Comparison of ENCODE assay signal across 8 mouse cellular contexts in genomic region chr8:45021911-45022665, GRCm38 (mm10). TPM values are rescaled to one million over a fixed set of nuclear protein-coding genes. Genes with fewer than 3 reads are reported as not detected.
A peak's percentile ranks its signal among the peaks of the same experiment; 100 is the strongest.
DNase-seq lines count a peak whose midpoint lies in the region; ATAC-seq and TF ChIP-seq lines count a peak whose summit lies in the region.

No protein-coding gene starts in this region.

- no peak overlapping the region for H3K27ac ChIP-seq in forebrain, embryonic 14.5 days (ENCODE audit: low read depth, low read length)
- H3K27ac ChIP-seq in forebrain, embryonic 10.5 days, result no peak overlapping the region
- peak overlapping the region; percentile 16; the same call in 1 of the 2 replicates for H3K27ac ChIP-seq in heart, postnatal 0 days (ENCODE audit: low read depth)
- no peak overlapping the region for H3K27ac ChIP-seq in hindbrain, embryonic 16.5 days (ENCODE audit: low read depth, low read length)

- no peaks in the 10 kb centered on the region for H3K27me3 ChIP-seq in forebrain, embryonic 14.5 days (replicated peaks; ENCODE audit: control insufficient read depth, insufficient read depth, low read length)
- H3K27me3 ChIP-seq in forebrain, embryonic 10.5 days (ENCODE audit: poor library complexity, severe bottlenecking), result no peaks in the 10 kb centered on the region
- no peaks in the 10 kb centered on the region for H3K27me3 ChIP-seq in heart, postnatal 0 days (ENCODE audit: control insufficient read depth, insufficient read depth, low read length)
- H3K27me3 ChIP-seq in hindbrain, embryonic 16.5 days (replicated peaks; ENCODE audit: control insufficient read depth, insufficient read depth, low read length), result no peaks in the 10 kb centered on the region

- no peak for TF ChIP-seq CTCF in heart, postnatal 0 days (IDR thresholded peaks at IDR 0.05; ENCODE audit: low read depth)

- ATAC-seq in forebrain, embryonic 14.5 days, result peak; percentile 34; the same call in 1 of the 2 replicates
- ATAC-seq in heart, postnatal 0 days (ENCODE audit: insufficient read depth, low read depth), result no peak
- no peak for ATAC-seq in hindbrain, embryonic 16.5 days

- intact Hi-C loops in left cerebral cortex, postnatal 14 days (cut with DNase I), result no loop called here

- WGBS in forebrain, embryonic 14.5 days, result 76% methylated on average over 21 of the region's 21 CpGs
- 96% methylated on average over 21 of the region's 21 CpGs for WGBS in forebrain, embryonic 10.5 days
- 55% methylated on average over 21 of the region's 21 CpGs for WGBS in heart, postnatal 0 days
- 92% methylated on average over 21 of the region's 21 CpGs for WGBS in hindbrain, embryonic 16.5 days

- DNase-seq in forebrain, embryonic 14.5 days (ENCODE audit: low spot score), result peak; percentile 45
- no peak for DNase-seq in forebrain, embryonic 10.5 days (ENCODE audit: extremely low spot score, low spot score)
- peak; percentile 84 for DNase-seq in cerebellum, adult 11-12 months
- DNase-seq in heart, postnatal 0 days (ENCODE audit: low spot score), result no peak
- peak; percentile 69 to 76 for DNase-seq in left cerebral cortex, postnatal 14 days (ENCODE audit: low spot score in 2 of 2)
- DNase-seq in urinary bladder, postnatal 4 days (ENCODE audit: low spot score in 2 of 2), result no peak
- no peak for DNase-seq in natural killer cell, adult 2 months (ENCODE audit: low spot score in 2 of 2)

- H3K36me3 ChIP-seq in forebrain, embryonic 14.5 days (ENCODE audit: control insufficient read depth, insufficient read depth, low read length), result peaks cover 58% of the 10 kb centered on the region
- H3K36me3 ChIP-seq in forebrain, embryonic 10.5 days (replicated peaks), result peaks cover 99% of the 10 kb centered on the region
- H3K36me3 ChIP-seq in heart, postnatal 0 days (replicated peaks; ENCODE audit: control insufficient read depth, insufficient read depth, low read length), result peaks cover 51% of the 10 kb centered on the region
- H3K36me3 ChIP-seq in hindbrain, embryonic 16.5 days (ENCODE audit: control insufficient read depth, insufficient read depth, low read length), result peaks cover 41% of the 10 kb centered on the region

- H3K4me2 ChIP-seq in forebrain, embryonic 14.5 days (ENCODE audit: low read length), result no peak overlapping the region
- 0 out of 2 replicates have a peak overlapping the region, but pooled peaks have one; percentile 16 for H3K4me2 ChIP-seq in heart, postnatal 0 days (ENCODE audit: low read depth, low read length)
- H3K4me2 ChIP-seq in hindbrain, embryonic 16.5 days (ENCODE audit: low read length), result no peak overlapping the region

- TF ChIP-seq EP300 in heart, postnatal 0 days (IDR thresholded peaks at IDR 0.05; ENCODE audit: low read depth), result no peak

- H3K9me3 ChIP-seq in forebrain, embryonic 14.5 days (replicated peaks; ENCODE audit: control insufficient read depth, low read length), result 0 out of 2 replicates have a peak, but pooled peaks cover 5% of the 10 kb centered on the region
- peaks cover 21% of the 10 kb centered on the region for H3K9me3 ChIP-seq in forebrain, embryonic 10.5 days
- no peaks in the 10 kb centered on the region for H3K9me3 ChIP-seq in heart, postnatal 0 days (replicated peaks; ENCODE audit: control insufficient read depth, low read length)
- peaks cover 26% of the 10 kb centered on the region for H3K9me3 ChIP-seq in hindbrain, embryonic 16.5 days (ENCODE audit: control insufficient read depth, low read length)

- no peak overlapping the region for H3K4me3 ChIP-seq in forebrain, embryonic 14.5 days (ENCODE audit: low read depth, low read length)
- H3K4me3 ChIP-seq in forebrain, embryonic 10.5 days, result no peak overlapping the region
- no peak overlapping the region for H3K4me3 ChIP-seq in heart, postnatal 0 days (ENCODE audit: low read depth, low read length)
- no peak overlapping the region for H3K4me3 ChIP-seq in hindbrain, embryonic 16.5 days (ENCODE audit: low read length)

- no peak overlapping the region for H3K9ac ChIP-seq in forebrain, embryonic 14.5 days (ENCODE audit: low read length)
- no peak overlapping the region for H3K9ac ChIP-seq in heart, postnatal 0 days (replicated peaks; ENCODE audit: low read depth, low read length)
- H3K9ac ChIP-seq in hindbrain, embryonic 16.5 days (ENCODE audit: low read depth, low read length), result no peak overlapping the region

- H3K4me1 ChIP-seq in forebrain, embryonic 14.5 days (ENCODE audit: control insufficient read depth, insufficient read depth, low read length), result no peaks in the 10 kb centered on the region
- no peaks in the 10 kb centered on the region for H3K4me1 ChIP-seq in forebrain, embryonic 10.5 days
- H3K4me1 ChIP-seq in heart, postnatal 0 days (ENCODE audit: control insufficient read depth, insufficient read depth), result peaks cover 4% of the 10 kb centered on the region; the same call in 1 of the 2 replicates
- no peaks in the 10 kb centered on the region for H3K4me1 ChIP-seq in hindbrain, embryonic 16.5 days (ENCODE audit: control insufficient read depth, insufficient read depth, low read depth, low read length)

RNA-seq across cellular contexts. Expression of gene Mtnr1a, which starts 46.8 kb away (rescaled TPM):
- polyA plus RNA-seq in forebrain, embryonic 14.5 days (2014; fragmentation: Nextera tagmentation; extraction: Ambion mirVana), result 0.58 TPM in 1 of 2 replicates, not detected in the other
- 0.09 and 0.10 TPM in 2 replicates for polyA plus RNA-seq in forebrain, embryonic 10.5 days (2016; fragmentation: Nextera tagmentation; extraction: Ambion mirVana)
- total RNA-seq in heart, postnatal 0 days (2014; rRNA removed; ENCODE audit: low replicate concordance), result not detected in 2 replicates
- polyA plus RNA-seq in heart, postnatal 0 days (2015; fragmentation: Nextera tagmentation; extraction: Ambion mirVana), result not detected in 2 replicates
- total RNA-seq in left cerebral cortex, postnatal 14 days (2021), result not detected
- 0.29 and 0.50 TPM in 2 replicates for polyA plus RNA-seq in hindbrain, embryonic 16.5 days (2015; fragmentation: Nextera tagmentation; extraction: Ambion mirVana)

Comparison
In these comparisons a context has a peak if more than half of its experiments do, and no peak if none do; other contexts are left out.
1. DNase-seq: peak in forebrain, embryonic 14.5 days (single experiment), cerebellum, adult 11-12 months (single experiment) and left cerebral cortex, postnatal 14 days (2 of 2); none in forebrain, embryonic 10.5 days (single experiment), heart, postnatal 0 days (single experiment), urinary bladder, postnatal 4 days (0 of 2) and natural killer cell, adult 2 months (0 of 2).